Mouse (Mus musculus): ENCODE data around the gene Speer4d.
"Not testable (repeated sequence)": the region's sequence is repeated elsewhere in the genome, so short reads cannot be mapped to it uniquely, and the experiment has no call there.

DNA sequence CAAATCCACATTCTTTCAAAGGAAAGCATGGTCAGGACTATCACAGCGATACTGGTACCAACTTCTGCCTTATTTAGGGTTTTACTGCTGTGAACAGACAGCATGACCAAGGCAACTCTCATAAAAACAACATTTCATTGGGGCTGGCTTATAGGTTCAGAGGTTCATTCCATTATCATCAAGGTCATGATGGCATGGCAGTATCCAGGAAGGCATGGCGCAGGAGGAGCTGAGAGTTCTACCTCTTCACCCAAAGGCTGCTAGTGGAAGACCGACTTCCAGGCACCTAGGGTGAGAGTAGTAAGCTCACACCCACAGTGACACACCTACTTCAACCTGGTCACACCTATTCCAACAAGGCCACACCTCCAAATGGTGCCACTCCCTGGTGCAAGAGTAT lies 2.7 kb upstream of the Speer4d start:
- TF ChIP-seq CTCF (IDR thresholded peaks at IDR 0.05; ENCODE audit: borderline replicate concordance, control insufficient read depth, extremely low read depth, insufficient read depth, low read length, poor library complexity); POLR2A (IDR thresholded peaks at IDR 0.05; ENCODE audit: control insufficient read depth, extremely low read depth, insufficient read depth, low read length, poor library complexity): not testable (repeated sequence)
